Mouse (Mus musculus): ENCODE results near the gene Mybphl. TPM values are rescaled to one million over a fixed set of nuclear protein-coding genes. Genes with fewer than 3 reads are reported as not detected.

Mybphl gene
- polyA plus RNA-seq, 1 experiment from 2014 or later, result not detected

- WGBS, result 80% methylated on average over 9 of the region's 9 CpGs
- ATAC-seq (replicated peaks; ENCODE audit: low FRiP score), result no peak
- no peak overlapping the region for H3K27ac ChIP-seq (ENCODE audit: low read depth, low read length)
- H3K4me2 ChIP-seq (ENCODE audit: low read depth, low read length, severe bottlenecking), result no peak overlapping the region
- H3K9me3 ChIP-seq (ENCODE audit: control insufficient read depth, low read length), result no peaks in the 10 kb centered on the region
- no peaks in the 10 kb centered on the region for H3K4me1 ChIP-seq (replicated peaks; ENCODE audit: control insufficient read depth, insufficient read depth, low read length)
- H3K36me3 ChIP-seq (ENCODE audit: control insufficient read depth, insufficient read depth, low read length), result no peaks in the 10 kb centered on the region; the same call in 1 of the 2 replicates
- H3K27me3 ChIP-seq (ENCODE audit: control insufficient read depth, insufficient read depth, low read length), result no peaks in the 10 kb centered on the region
- DNase-seq (ENCODE audit: low spot score), result no peak
- H3K4me3 ChIP-seq (ENCODE audit: low read depth, low read length), result no peak overlapping the region
- H3K9ac ChIP-seq (ENCODE audit: low read length), result no peak overlapping the region
Measured at GRCm38 (mm10) chr3:108328441-108328841, 36.3 kb upstream of the Mybphl start.

- H3K4me3 ChIP-seq (ENCODE audit: low read depth, low read length), result no peak overlapping the region
- H3K36me3 ChIP-seq (ENCODE audit: control insufficient read depth, insufficient read depth, low read length), result peaks cover 2% of the 10 kb centered on the region; the same call in 1 of the 2 replicates
- no peaks in the 10 kb centered on the region for H3K9me3 ChIP-seq (ENCODE audit: control insufficient read depth, low read length)
- DNase-seq (ENCODE audit: low spot score), result no peak
- no peak overlapping the region for H3K27ac ChIP-seq (ENCODE audit: low read depth, low read length)
- no peak overlapping the region for H3K4me2 ChIP-seq (ENCODE audit: low read depth, low read length, severe bottlenecking)
- no peaks in the 10 kb centered on the region for H3K4me1 ChIP-seq (replicated peaks; ENCODE audit: control insufficient read depth, insufficient read depth, low read length)
- H3K9ac ChIP-seq (ENCODE audit: low read length), result no peak overlapping the region
- 91% methylated on average over 6 of the region's 6 CpGs for WGBS
- ATAC-seq (replicated peaks; ENCODE audit: low FRiP score), result no peak
- no peaks in the 10 kb centered on the region for H3K27me3 ChIP-seq (ENCODE audit: control insufficient read depth, insufficient read depth, low read length)
Measured at GRCm38 (mm10) chr3:108330812-108331211, 33.9 kb upstream of the Mybphl start.

GRCm38 (mm10) chr3:108336878-108337277 is 27.8 kb upstream of the Mybphl start:
- no peak for ATAC-seq (replicated peaks; ENCODE audit: low FRiP score)
- Histone ChIP-seq H3K4me3 (ENCODE audit: low read depth, low read length) (no peak overlapping the region), H3K4me1 (replicated peaks; ENCODE audit: control insufficient read depth, insufficient read depth, low read length) (no peaks in the 10 kb centered on the region), H3K4me2 (ENCODE audit: low read depth, low read length, severe bottlenecking) (no peak overlapping the region), H3K36me3 (ENCODE audit: control insufficient read depth, insufficient read depth, low read length) (peaks cover 6% of the 10 kb centered on the region), H3K9me3 (ENCODE audit: control insufficient read depth, low read length) (no peaks in the 10 kb centered on the region), H3K9ac (ENCODE audit: low read length) (no peak overlapping the region), H3K27me3 (ENCODE audit: control insufficient read depth, insufficient read depth, low read length) (no peaks in the 10 kb centered on the region), H3K27ac (ENCODE audit: low read depth, low read length) (no peak overlapping the region)
- no peak for DNase-seq (ENCODE audit: low spot score)
- 95% methylated on average over 5 of the region's 5 CpGs for WGBS

GRCm38 (mm10) chr3:108341040-108341439 is 23.7 kb upstream of the Mybphl start:
- DNase-seq (ENCODE audit: low spot score) (no peak), ATAC-seq (replicated peaks; ENCODE audit: low FRiP score) (no peak)
- Histone ChIP-seq H3K4me3 (ENCODE audit: low read depth, low read length) (no peak overlapping the region), H3K4me1 (replicated peaks; ENCODE audit: control insufficient read depth, insufficient read depth, low read length) (no peaks in the 10 kb centered on the region), H3K9ac (ENCODE audit: low read length) (no peak overlapping the region), H3K27me3 (ENCODE audit: control insufficient read depth, insufficient read depth, low read length) (no peaks in the 10 kb centered on the region), H3K36me3 (ENCODE audit: control insufficient read depth, insufficient read depth, low read length) (peaks cover 10% of the 10 kb centered on the region), H3K27ac (ENCODE audit: low read depth, low read length) (no peak overlapping the region), H3K4me2 (ENCODE audit: low read depth, low read length, severe bottlenecking) (no peak overlapping the region), H3K9me3 (ENCODE audit: control insufficient read depth, low read length) (no peaks in the 10 kb centered on the region)
- WGBS, result 82% methylated on average over 2 of the region's 2 CpGs

GRCm38 (mm10) chr3:108342185-108342584 is 22.5 kb upstream of the Mybphl start:
- DNase-seq (ENCODE audit: low spot score) (no peak), ATAC-seq (replicated peaks; ENCODE audit: low FRiP score) (no peak)
- H3K4me2 ChIP-seq (ENCODE audit: low read depth, low read length, severe bottlenecking), result no peak overlapping the region
- peaks cover 10% of the 10 kb centered on the region for H3K36me3 ChIP-seq (ENCODE audit: control insufficient read depth, insufficient read depth, low read length)
- 88% methylated on average over 7 of the region's 7 CpGs for WGBS
- no peak overlapping the region for H3K4me3 ChIP-seq (ENCODE audit: low read depth, low read length)
- no peaks in the 10 kb centered on the region for H3K4me1 ChIP-seq (replicated peaks; ENCODE audit: control insufficient read depth, insufficient read depth, low read length)
- H3K9me3 ChIP-seq (ENCODE audit: control insufficient read depth, low read length), result no peaks in the 10 kb centered on the region
- no peak overlapping the region for H3K27ac ChIP-seq (ENCODE audit: low read depth, low read length)
- no peak overlapping the region for H3K9ac ChIP-seq (ENCODE audit: low read length)
- no peaks in the 10 kb centered on the region for H3K27me3 ChIP-seq (ENCODE audit: control insufficient read depth, insufficient read depth, low read length)

GRCm38 (mm10) chr3:108345855-108346254 is 18.9 kb upstream of the Mybphl start:
- H3K9ac ChIP-seq (ENCODE audit: low read length), result no peak overlapping the region
- H3K27ac ChIP-seq (ENCODE audit: low read depth, low read length), result no peak overlapping the region
- H3K4me2 ChIP-seq (ENCODE audit: low read depth, low read length, severe bottlenecking), result no peak overlapping the region
- H3K4me3 ChIP-seq (ENCODE audit: low read depth, low read length), result no peak overlapping the region
- DNase-seq (ENCODE audit: low spot score), result no peak
- WGBS, result 90% methylated on average over 7 of the region's 7 CpGs
- H3K9me3 ChIP-seq (ENCODE audit: control insufficient read depth, low read length), result no peaks in the 10 kb centered on the region
- no peak for ATAC-seq (replicated peaks; ENCODE audit: low FRiP score)
- no peaks in the 10 kb centered on the region for H3K4me1 ChIP-seq (replicated peaks; ENCODE audit: control insufficient read depth, insufficient read depth, low read length)
- no peaks in the 10 kb centered on the region for H3K27me3 ChIP-seq (ENCODE audit: control insufficient read depth, insufficient read depth, low read length)
- H3K36me3 ChIP-seq (ENCODE audit: control insufficient read depth, insufficient read depth, low read length), result peaks cover 9% of the 10 kb centered on the region; the same call in 1 of the 2 replicates

GRCm38 (mm10) chr3:108348376-108348775 is 16.3 kb upstream of the Mybphl start:
- ATAC-seq (replicated peaks; ENCODE audit: low FRiP score) (no peak), DNase-seq (ENCODE audit: low spot score) (no peak)
- no peaks in the 10 kb centered on the region for H3K27me3 ChIP-seq (ENCODE audit: control insufficient read depth, insufficient read depth, low read length)
- no peak overlapping the region for H3K4me3 ChIP-seq (ENCODE audit: low read depth, low read length)
- H3K4me2 ChIP-seq (ENCODE audit: low read depth, low read length, severe bottlenecking), result no peak overlapping the region
- WGBS, result 94% methylated on average over 9 of the region's 9 CpGs
- H3K27ac ChIP-seq (ENCODE audit: low read depth, low read length), result no peak overlapping the region
- H3K9ac ChIP-seq (ENCODE audit: low read length), result no peak overlapping the region
- no peaks in the 10 kb centered on the region for H3K4me1 ChIP-seq (replicated peaks; ENCODE audit: control insufficient read depth, insufficient read depth, low read length)
- peaks cover 15% of the 10 kb centered on the region; the same call in 1 of the 2 replicates for H3K36me3 ChIP-seq (ENCODE audit: control insufficient read depth, insufficient read depth, low read length)
- H3K9me3 ChIP-seq (ENCODE audit: control insufficient read depth, low read length), result no peaks in the 10 kb centered on the region

- 96% methylated on average over 3 of the region's 3 CpGs for WGBS
Measured at GRCm38 (mm10) chr3:108355245-108355644, 9.5 kb upstream of the Mybphl start.

GRCm38 (mm10) chr3:108357051-108357450 is 7.7 kb upstream of the Mybphl start:
- 93% methylated on average over 10 of the region's 10 CpGs for WGBS
- no peak overlapping the region for H3K4me2 ChIP-seq (ENCODE audit: low read depth, low read length, severe bottlenecking)
- H3K4me1 ChIP-seq (replicated peaks; ENCODE audit: control insufficient read depth, insufficient read depth, low read length), result peaks cover 2% of the 10 kb centered on the region
- H3K4me3 ChIP-seq (ENCODE audit: low read depth, low read length), result no peak overlapping the region
- H3K27ac ChIP-seq (ENCODE audit: low read depth, low read length), result no peak overlapping the region
- ATAC-seq (replicated peaks; ENCODE audit: low FRiP score) (no peak), DNase-seq (ENCODE audit: low spot score) (no peak)
- H3K27me3 ChIP-seq (ENCODE audit: control insufficient read depth, insufficient read depth, low read length), result no peaks in the 10 kb centered on the region
- H3K9me3 ChIP-seq (ENCODE audit: control insufficient read depth, low read length), result no peaks in the 10 kb centered on the region
- no peak overlapping the region for H3K9ac ChIP-seq (ENCODE audit: low read length)
- H3K36me3 ChIP-seq (ENCODE audit: control insufficient read depth, insufficient read depth, low read length), result peaks cover 11% of the 10 kb centered on the region; the same call in 1 of the 2 replicates

More at GRCm38 (mm10) chr3:108355245-108355644, 9.5 kb upstream of the Mybphl start:
- Histone ChIP-seq H3K4me1 (replicated peaks; ENCODE audit: control insufficient read depth, insufficient read depth, low read length) (no peaks in the 10 kb centered on the region), H3K9me3 (ENCODE audit: control insufficient read depth, low read length) (no peaks in the 10 kb centered on the region), H3K4me2 (ENCODE audit: low read depth, low read length, severe bottlenecking) (no peak overlapping the region), H3K9ac (ENCODE audit: low read length) (no peak overlapping the region), H3K27me3 (ENCODE audit: control insufficient read depth, insufficient read depth, low read length) (no peaks in the 10 kb centered on the region), H3K4me3 (ENCODE audit: low read depth, low read length) (no peak overlapping the region), H3K27ac (ENCODE audit: low read depth, low read length) (no peak overlapping the region), H3K36me3 (ENCODE audit: control insufficient read depth, insufficient read depth, low read length) (peaks cover 13% of the 10 kb centered on the region; the same call in 1 of the 2 replicates)
- ATAC-seq (replicated peaks; ENCODE audit: low FRiP score), result no peak
- no peak for DNase-seq (ENCODE audit: low spot score)
